Comparison of ENCODE assay signal across 17 mouse cellular contexts in genomic region chr16:34525866-34526265, GRCm38 (mm10). TPM values are rescaled to one million over a fixed set of nuclear protein-coding genes. Genes with fewer than 3 reads are reported as not detected.
DNase-seq lines count a peak whose midpoint lies in the region; TF ChIP-seq lines count a peak whose summit lies in the region.
"Had no signal": no experiment of that assay in that cellular context is flagged by ENCODE, and none has a peak within 500 bp of the region (broad histone marks: within the 10 kb centered on the region; RNA-seq: fewer than 3 reads in every experiment).

No protein-coding gene starts in this region.

- peak; percentile 44 for TF ChIP-seq CTCF in heart, adult 2 months (IDR thresholded peaks at IDR 0.05)

- 76% methylated on average over 8 of the region's 8 CpGs for WGBS in heart, adult 2 months

- no peaks in the 10 kb centered on the region for H3K27me3 ChIP-seq in heart, adult 2 months (ENCODE audit: control insufficient read depth, insufficient read depth, low read length)
- H3K27me3 ChIP-seq: heart, embryonic 12.5 days; Patski had no signal

- TF ChIP-seq EP300 in heart, adult 2 months (IDR thresholded peaks at IDR 0.05; ENCODE audit: insufficient read depth, low read depth, low read length), result no peak

- H3K4me3 ChIP-seq in heart, adult 2 months, result no peak overlapping the region
- H3K4me3 ChIP-seq: erythroblast, embryonic 14.5 days; heart, embryonic 12.5 days; limb, embryonic 10.5 days had no signal

- H3K9ac ChIP-seq in heart, adult 2 months (ENCODE audit: low read depth, low read length), result no peak overlapping the region
- H3K9ac ChIP-seq: heart, embryonic 12.5 days had no signal

- no peak overlapping the region for H3K27ac ChIP-seq in heart, adult 2 months
- H3K27ac ChIP-seq: limb, embryonic 10.5 days had no signal

- H3K4me1 ChIP-seq in heart, adult 2 months (ENCODE audit: control insufficient read depth, insufficient read depth, low read length), result peaks cover 8% of the 10 kb centered on the region

- no peaks in the 10 kb centered on the region; the same call in 1 of the 2 replicates for H3K79me2 ChIP-seq in heart, adult 2 months (replicated peaks; ENCODE audit: control insufficient read depth, insufficient read depth, low read length)

- no peak for TF ChIP-seq POLR2A in heart, adult 2 months (IDR thresholded peaks at IDR 0.05; ENCODE audit: insufficient read depth, low read depth, low read length)

- intact Hi-C loops in heart, adult 2 months (cut with DNase I), result loop anchor here (5.0 kb wide), 1 partner anchor 34 kb away; no protein-coding TSS in a partner anchor
- intact Hi-C loops in left cerebral cortex, postnatal 36 days (cut with DNase I), result loop anchor here (5.0 kb wide), 2 partner anchors 124 to 184 kb away; no protein-coding TSS in a partner anchor

- no peak for DNase-seq in heart, adult 2 months
- no peak for DNase-seq in heart, adult 18-20 months
- DNase-seq in brain, adult 2 months (ENCODE audit: low read depth, low spot score), result peak; percentile 90
- DNase-seq in frontal cortex, postnatal 14 days (ENCODE audit: low spot score in 2 of 2), result peak; percentile 45 to 54
- peak; percentile 64 to 65 for DNase-seq in left cerebral cortex, postnatal 36 days (ENCODE audit: low spot score in 2 of 2)
- DNase-seq in embryo, embryonic 9.5 days (ENCODE audit: extremely low spot score), result no peak
- DNase-seq in adipocyte (ENCODE audit: low spot score), result no peak
- no peak for DNase-seq in lung, postnatal 10 days
- DNase-seq: adrenal gland, postnatal 36 days; cerebellum, adult 8-10 months; kidney, adult 11 months; lung, adult 2 months; thymus, postnatal 36 days had no signal

- no peaks in the 10 kb centered on the region; the same call in 1 of the 2 replicates for H3K36me3 ChIP-seq in heart, adult 2 months (ENCODE audit: control insufficient read depth, insufficient read depth, low read length)
- H3K36me3 ChIP-seq: heart, embryonic 12.5 days; limb, embryonic 10.5 days had no signal

RNA-seq across cellular contexts. Expression of gene Kalrn, which starts 47.5 kb away (rescaled TPM):
- 10 to 100 TPM; 26.1 to 31.8 TPM for total RNA-seq in heart, adult 2 months (2021)
- 8.2 and 13.6 TPM in 2 replicates for polyA plus RNA-seq in heart, adult 2 months (2012; rRNA removed)
- 10 to 100 TPM; 20.9 to 21.2 TPM for total RNA-seq in heart, adult 18-20 months (2021)
- 100 to 1,000 TPM; 564 to 585 TPM for total RNA-seq in left cerebral cortex, postnatal 36 days (2021)

Comparison
In these comparisons a context has a peak if more than half of its experiments do, and no peak if none do; other contexts are left out.
1. DNase-seq: peak in brain, adult 2 months (single experiment), frontal cortex, postnatal 14 days (2 of 2) and left cerebral cortex, postnatal 36 days (2 of 2); none in heart, adult 2 months (0 of 2), heart, adult 18-20 months (0 of 2), embryo, embryonic 9.5 days (single experiment), adipocyte (single experiment) and lung, postnatal 10 days (single experiment).
2. RNA of gene Kalrn, which starts 47.5 kb away (total RNA-seq): 564 to 585 TPM in left cerebral cortex, postnatal 36 days; 26.1 to 31.8 TPM in heart, adult 2 months and 20.9 to 21.2 TPM in heart, adult 18-20 months; every median in the first group is over 10 times any median in the second.